8 mouse cellular contexts compared by ENCODE assay signal in genomic region chr10:83360356-83360755, GRCm38 (mm10). TPM values are rescaled to one million over a fixed set of nuclear protein-coding genes. Genes with fewer than 3 reads are reported as not detected.
DNase-seq lines count a peak whose midpoint lies in the region; ATAC-seq and TF ChIP-seq lines count a peak whose summit lies in the region.

No protein-coding gene starts in this region.

- H3K36me3 ChIP-seq in heart, adult 2 months (ENCODE audit: control insufficient read depth, insufficient read depth, low read length), result peaks cover 3% of the 10 kb centered on the region; the same call in 1 of the 2 replicates
- peaks cover 29% of the 10 kb centered on the region for H3K36me3 ChIP-seq in ES-Bruce4 (ENCODE audit: control insufficient read depth, insufficient read depth, low read length, poor library complexity, severe bottlenecking)
- peaks cover 6% of the 10 kb centered on the region; the same call in 1 of the 2 replicates for H3K36me3 ChIP-seq in forebrain, embryonic 16.5 days (ENCODE audit: control insufficient read depth, insufficient read depth)
- H3K36me3 ChIP-seq in liver, embryonic 14.5 days (replicated peaks; ENCODE audit: control insufficient read depth, insufficient read depth, low read depth), result peaks cover 10% of the 10 kb centered on the region

- intact Hi-C loops in heart, adult 2 months (cut with DNase I), result loop anchor here (5.0 kb wide), 2 partner anchors 182 to 417 kb away; partner anchors contain the start of gene Washc4
- intact Hi-C loops in left cerebral cortex, postnatal 14 days (cut with DNase I), result loop anchor here (2.0 kb wide), 1 partner anchor 184 kb away; no protein-coding TSS in a partner anchor

- no peak for TF ChIP-seq POLR2A in heart, adult 2 months (IDR thresholded peaks at IDR 0.05; ENCODE audit: insufficient read depth, low read depth, low read length)
- no peak for TF ChIP-seq POLR2A in ES-Bruce4 (IDR thresholded peaks at IDR 0.05; ENCODE audit: insufficient read depth, low read length)

- peak overlapping the region; percentile 86 for H3K9ac ChIP-seq in heart, adult 2 months (ENCODE audit: low read depth, low read length)
- H3K9ac ChIP-seq in ES-Bruce4 (ENCODE audit: low read depth, poor library complexity, severe bottlenecking), result peak overlapping the region; percentile 94
- peak overlapping the region; percentile 77 for H3K9ac ChIP-seq in forebrain, embryonic 16.5 days (replicated peaks; ENCODE audit: low read depth, low read length)
- H3K9ac ChIP-seq in liver, embryonic 14.5 days (replicated peaks), result peak overlapping the region; percentile 83

- H3K4me3 ChIP-seq in heart, adult 2 months, result peak overlapping the region; percentile 72
- peak overlapping the region; percentile 97 for H3K4me3 ChIP-seq in ES-Bruce4 (ENCODE audit: low read depth, low read length)
- peak overlapping the region; percentile 79 for H3K4me3 ChIP-seq in forebrain, embryonic 16.5 days (replicated peaks; ENCODE audit: low read length)
- H3K4me3 ChIP-seq in liver, embryonic 14.5 days (ENCODE audit: insufficient read depth in 1 of 2, low read depth in 2 of 2, low read length in 2 of 2), result peak overlapping the region; percentile 88 to 92

- peak; percentile 68 for ATAC-seq in forebrain, embryonic 16.5 days
- ATAC-seq in liver, embryonic 14.5 days (ENCODE audit: insufficient read depth), result peak; percentile 64

- no peak for TF ChIP-seq CTCF in heart, adult 2 months (IDR thresholded peaks at IDR 0.05)
- TF ChIP-seq CTCF in ES-Bruce4 (IDR thresholded peaks at IDR 0.05; ENCODE audit: low read depth, low read length), result no peak
- TF ChIP-seq CTCF in liver, embryonic 14.5 days (IDR thresholded peaks at IDR 0.05; ENCODE audit: low read depth), result no peak

- under 1% methylated on average over 40 of the region's 40 CpGs for WGBS in heart, adult 2 months
- WGBS in forebrain, embryonic 16.5 days, result under 1% methylated on average over 40 of the region's 40 CpGs
- WGBS in liver, embryonic 14.5 days (ENCODE audit: insufficient replicate concordance), result under 1% methylated on average over 40 of the region's 40 CpGs

- no peak for TF ChIP-seq EP300 in heart, adult 2 months (IDR thresholded peaks at IDR 0.05; ENCODE audit: insufficient read depth, low read depth, low read length)
- no peak for TF ChIP-seq EP300 in ES-Bruce4 (IDR thresholded peaks at IDR 0.05; ENCODE audit: insufficient read depth, low read depth, low read length)
- TF ChIP-seq EP300 in liver, embryonic 14.5 days (IDR thresholded peaks at IDR 0.05; ENCODE audit: low read depth), result no peak

- no peak for DNase-seq in heart, adult 2 months
- DNase-seq in heart, adult 9 months (ENCODE audit: low spot score in 2 of 2), result no peak
- DNase-seq in liver, embryonic 14.5 days (ENCODE audit: low read depth in 3 of 3, low spot score in 3 of 3), result no peak
- DNase-seq in left cerebral cortex, postnatal 14 days (ENCODE audit: low spot score in 2 of 2), result no peak
- DNase-seq in spleen, postnatal 36 days (ENCODE audit: low spot score in 2 of 2), result no peak
- DNase-seq in gastrocnemius, adult 18-20 months (ENCODE audit: low spot score), result no peak

- H3K4me1 ChIP-seq in heart, adult 2 months (ENCODE audit: control insufficient read depth, insufficient read depth, low read length), result no peaks in the 10 kb centered on the region; the same call in 1 of the 2 replicates
- no peaks in the 10 kb centered on the region for H3K4me1 ChIP-seq in ES-Bruce4 (ENCODE audit: control insufficient read depth, insufficient read depth, low read length)
- peaks cover 17% of the 10 kb centered on the region for H3K4me1 ChIP-seq in forebrain, embryonic 16.5 days (replicated peaks; ENCODE audit: control insufficient read depth, insufficient read depth, low read length)
- H3K4me1 ChIP-seq in liver, embryonic 14.5 days (replicated peaks; ENCODE audit: control insufficient read depth in 2 of 2, insufficient read depth in 2 of 2, low read length in 1 of 2), result peaks cover 18 to 19% of the 10 kb centered on the region in 2 experiments

- H3K27ac ChIP-seq in heart, adult 2 months, result peak overlapping the region; percentile 36
- no peak overlapping the region for H3K27ac ChIP-seq in ES-Bruce4 (ENCODE audit: insufficient read depth, low read length)
- peak overlapping the region; percentile 69 for H3K27ac ChIP-seq in forebrain, embryonic 16.5 days (ENCODE audit: low read length)
- no peak overlapping the region for H3K27ac ChIP-seq in liver, embryonic 14.5 days

- H3K4me2 ChIP-seq in forebrain, embryonic 16.5 days (ENCODE audit: low read length), result peak overlapping the region; percentile 79
- peak overlapping the region; percentile 88 for H3K4me2 ChIP-seq in liver, embryonic 14.5 days (ENCODE audit: low read depth)

- no peaks in the 10 kb centered on the region for H3K27me3 ChIP-seq in heart, adult 2 months (ENCODE audit: control insufficient read depth, insufficient read depth, low read length)
- no peaks in the 10 kb centered on the region for H3K27me3 ChIP-seq in ES-Bruce4 (ENCODE audit: control insufficient read depth, insufficient read depth, low read length, poor library complexity, severe bottlenecking)
- H3K27me3 ChIP-seq in forebrain, embryonic 16.5 days (replicated peaks; ENCODE audit: control insufficient read depth, insufficient read depth, low read length), result no peaks in the 10 kb centered on the region
- no peaks in the 10 kb centered on the region for H3K27me3 ChIP-seq in liver, embryonic 14.5 days (ENCODE audit: control insufficient read depth, insufficient read depth, low read length)

- H3K79me2 ChIP-seq in heart, adult 2 months (replicated peaks; ENCODE audit: control insufficient read depth, insufficient read depth, low read length), result no peaks in the 10 kb centered on the region

- H3K9me3 ChIP-seq in ES-Bruce4 (replicated peaks; ENCODE audit: control insufficient read depth, insufficient read depth, low read length, poor library complexity, severe bottlenecking), result no peaks in the 10 kb centered on the region; the same call in 1 of the 2 replicates
- no peaks in the 10 kb centered on the region for H3K9me3 ChIP-seq in forebrain, embryonic 16.5 days (ENCODE audit: control insufficient read depth, low read length)
- no peaks in the 10 kb centered on the region for H3K9me3 ChIP-seq in liver, embryonic 14.5 days (ENCODE audit: control insufficient read depth, low read length)

RNA-seq across cellular contexts. Expression of gene D10Wsu102e, which starts 0.3 kb away (rescaled TPM):
- under 1 TPM; 0.45 to 0.57 TPM for total RNA-seq in heart, adult 2 months (2021)
- 0.14 and 0.26 TPM in 2 replicates for polyA plus RNA-seq in heart, adult 2 months (2012; rRNA removed)
- 8.9 TPM in 2 replicates for polyA plus RNA-seq in ES-Bruce4 (2011; ENCODE audit: insufficient read depth, insufficient read length, low read depth, missing spikeins)
- polyA plus RNA-seq in forebrain, embryonic 16.5 days (2015; fragmentation: Nextera tagmentation; extraction: Ambion mirVana), result 1.1 and 1.3 TPM in 2 replicates
- polyA plus RNA-seq in liver, embryonic 14.5 days (2012; rRNA removed), result 0.16 and 0.19 TPM in 2 replicates
- polyA plus RNA-seq in liver, embryonic 14.5 days (2014; fragmentation: Nextera tagmentation; extraction: Ambion mirVana), result 0.20 TPM in 2 replicates
- 1 to 10 TPM; 2.5 to 2.9 TPM for total RNA-seq in left cerebral cortex, postnatal 14 days (2021)
- under 1 TPM; 0.45 to 0.53 TPM for total RNA-seq in gastrocnemius, adult 18-20 months (2021)

RNA-seq across cellular contexts. Expression of gene Slc41a2, which starts 22.7 kb away (rescaled TPM):
- 1 to 10 TPM; 1.5 to 2.4 TPM for total RNA-seq in heart, adult 2 months (2021)
- polyA plus RNA-seq in heart, adult 2 months (2012; rRNA removed), result 0.92 and 1.3 TPM in 2 replicates
- 0.67 TPM in 1 of 2 replicates, not detected in the other for polyA plus RNA-seq in ES-Bruce4 (2011; ENCODE audit: insufficient read depth, insufficient read length, low read depth, missing spikeins)
- polyA plus RNA-seq in forebrain, embryonic 16.5 days (2015; fragmentation: Nextera tagmentation; extraction: Ambion mirVana), result 4.8 and 6.8 TPM in 2 replicates
- polyA plus RNA-seq in liver, embryonic 14.5 days (2012; rRNA removed), result 0.03 and 0.06 TPM in 2 replicates
- 0.04 and 0.14 TPM in 2 replicates for polyA plus RNA-seq in liver, embryonic 14.5 days (2014; fragmentation: Nextera tagmentation; extraction: Ambion mirVana)
- 10 to 100 TPM; 30.8 to 35.6 TPM for total RNA-seq in left cerebral cortex, postnatal 14 days (2021)
- under 1 TPM; 0.50 to 0.53 TPM for total RNA-seq in gastrocnemius, adult 18-20 months (2021)

Comparison
In these comparisons a context has a peak if more than half of its experiments do, and no peak if none do; other contexts are left out.
1. H3K27ac ChIP-seq: peak in heart, adult 2 months (single experiment) and forebrain, embryonic 16.5 days (single experiment); none in ES-Bruce4 (single experiment) and liver, embryonic 14.5 days (single experiment).
2. Peak in every context shown above with its lines, with median percentiles within 50 percentile points of each other: H3K4me3 ChIP-seq and H3K9ac ChIP-seq.